Mouse (Mus musculus) inflammation-experienced regulatory T-cells (primary cell): ENCODE results near the gene Xndc1. TPM values are rescaled to one million over a fixed set of nuclear protein-coding genes. Genes with fewer than 3 reads are reported as not detected.

ENCODE experiments used
- polyA plus RNA-seq, 2 experiments: library from polyadenylated mRNA; unstranded; fragments of 100-300 nt; shearing (Covaris generic); gene quantifications; one replicate each; pipeline ENCODE4 v1.2.1; 2017

Xndc1 gene
- polyA plus RNA-seq: 10 to 100 TPM; 21.7 to 32.6 TPM

GRCm38 (mm10) chr7:102065046-102065891, at the start of gene Xndc1, which contains the start of the genes Rnf121 and Xntrpc:
Gene Xndc1 (plus strand): TSS chr7:102065511.
Gene Rnf121 (minus strand): TSS chr7:102065469.
Gene Xntrpc (plus strand): TSS chr7:102065713.

GRCm38 (mm10) chr7:102018590-102018989, 46.7 kb upstream of the Xndc1 start, which contains the start of gene Il18bp:
Gene Il18bp (minus strand): TSS chr7:102018690.

DNA sequence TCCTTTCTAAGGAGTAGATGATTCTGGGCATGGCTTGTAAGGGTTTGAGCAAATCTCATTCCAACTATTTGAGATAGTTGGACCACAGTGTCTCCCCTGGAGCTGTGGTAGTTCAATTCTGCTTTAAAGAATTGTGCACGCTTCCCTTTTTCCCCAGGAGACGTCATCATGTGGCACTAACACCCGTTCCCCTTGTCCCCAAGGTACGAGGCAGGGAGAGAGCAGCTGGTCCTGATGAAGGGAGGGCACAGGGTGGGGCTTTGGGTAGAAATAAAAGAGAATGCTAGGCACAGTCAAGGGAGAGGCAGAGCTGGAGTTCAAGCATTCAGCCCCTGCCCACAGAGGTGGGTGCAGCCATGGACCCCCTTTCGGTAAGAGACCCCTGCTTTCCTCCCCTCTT, 17.5 kb downstream of the Xndc1 start, which contains the start of gene Trpc2:
Gene Trpc2 (plus strand): TSS at position 301 of the 400 bp plus-strand sequence.

DNA sequence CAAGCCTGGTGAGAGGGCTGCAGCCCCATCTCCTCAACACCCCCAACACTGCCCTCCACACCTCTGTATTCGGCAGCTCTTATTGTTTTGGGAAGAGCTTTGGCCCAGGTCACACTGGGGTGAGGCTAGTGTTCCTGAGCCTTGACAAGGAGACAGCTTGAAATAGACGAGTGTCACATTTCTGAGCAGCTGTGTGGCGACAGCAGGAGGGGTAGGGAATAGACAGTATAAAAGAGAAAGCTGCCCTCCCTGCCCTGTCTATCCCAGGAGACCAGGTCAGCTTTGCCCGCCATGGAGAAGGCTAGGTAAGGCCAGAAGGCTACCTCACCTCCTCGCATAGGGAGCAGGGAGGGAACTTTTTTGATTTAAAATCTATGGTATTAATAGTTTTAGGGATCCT, 36.2 kb downstream of the Xndc1 start, which contains the start of gene Art1:
Gene Art1 (plus strand): TSS at position 257 of the 400 bp plus-strand sequence.

GRCm38 (mm10) chr7:102109171-102109570, 43.9 kb downstream of the Xndc1 start, which contains the start of gene Art5:
Gene Art5 (minus strand): TSS chr7:102109489.

DNA sequence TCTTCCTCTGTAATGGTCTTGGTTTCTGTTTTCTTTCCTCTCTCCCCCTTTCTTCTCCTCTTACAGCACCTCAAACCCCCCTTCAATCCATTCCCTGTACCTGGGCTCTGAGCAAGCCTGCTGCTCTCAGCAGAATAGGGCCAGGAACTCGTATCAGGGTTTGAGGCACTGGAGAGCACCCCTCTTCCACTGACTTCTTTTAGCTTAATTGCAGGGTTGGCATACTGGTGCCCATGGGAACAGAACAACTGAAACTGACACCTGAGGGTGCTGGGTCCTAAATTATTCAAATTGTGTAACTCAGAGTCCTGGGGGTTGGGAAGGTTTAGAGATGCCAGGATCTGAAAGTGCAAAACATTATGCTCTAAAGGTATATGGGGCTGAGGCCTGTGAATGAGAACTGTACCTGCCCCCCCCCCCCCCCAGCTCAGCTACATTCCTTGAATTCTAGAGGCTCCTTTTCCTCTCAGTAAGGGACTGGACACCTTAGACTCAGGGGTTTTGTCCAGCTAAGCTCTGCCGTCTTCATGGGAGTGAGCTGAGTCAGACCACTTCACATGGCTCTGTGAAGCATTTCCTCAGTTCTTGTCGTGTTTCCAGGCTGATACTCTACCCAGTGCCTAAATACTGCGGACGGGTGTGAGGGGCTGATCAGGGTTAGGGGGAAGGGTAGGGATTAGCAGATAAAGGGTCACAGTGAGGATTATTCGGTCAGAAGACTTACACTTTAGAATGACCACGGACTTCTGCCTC, 51.4 kb downstream of the Xndc1 start, which contains the start of gene Chrna10:
Gene Chrna10 (minus strand): TSS at position 250 of the 753 bp plus-strand sequence.

Other genes starting within 250 kb of the Xndc1 start
- not detected for gene Phox2a, start 247.2 kb upstream of the Xndc1 start, polyA plus RNA-seq
- gene Inppl1, start 227.3 kb upstream of the Xndc1 start, polyA plus RNA-seq: 10 to 100 TPM in 1 of 2 experiments, 1 to 10 TPM in 1; 9.8 to 13.9 TPM
- not detected for gene Folr2, start 208.3 kb upstream of the Xndc1 start, polyA plus RNA-seq
- 10 to 100 TPM; 32.1 to 42.4 TPM for gene Anapc15, start 201.8 kb upstream of the Xndc1 start, polyA plus RNA-seq
- gene Folr1, start 194.7 kb upstream of the Xndc1 start, polyA plus RNA-seq: 1 to 10 TPM in 1 of 2 experiments, under 1 TPM in 1; 0.60 to 3.7 TPM
- gene Lamtor1, start 159.6 kb upstream of the Xndc1 start, polyA plus RNA-seq: 100 to 1,000 TPM; 113 to 148 TPM
- gene Tomt, start 159.2 kb upstream of the Xndc1 start, polyA plus RNA-seq: under 1 TPM; 0.18 to 0.76 TPM
- gene Lrrc51, start 131.6 kb upstream of the Xndc1 start, polyA plus RNA-seq: 1 to 10 TPM; 1.5 to 5.2 TPM
- 100 to 1,000 TPM; 142 to 171 TPM for gene Numa1, start 131.4 kb upstream of the Xndc1 start, polyA plus RNA-seq
- gene Il18bp, start 46.8 kb upstream of the Xndc1 start, polyA plus RNA-seq: 1 to 10 TPM; 6.1 to 7.1 TPM
- gene Rnf121, start within 50 bp of the Xndc1 start, polyA plus RNA-seq: 10 to 100 TPM; 15.5 to 24.8 TPM
- gene Xntrpc, start 202 bp downstream of the Xndc1 start, polyA plus RNA-seq: 1 to 10 TPM; 1.1 to 1.4 TPM
- gene Trpc2, start 17.6 kb downstream of the Xndc1 start, polyA plus RNA-seq: not detected
- under 1 TPM; 0.24 to 0.78 TPM for gene Art1, start 36.2 kb downstream of the Xndc1 start, polyA plus RNA-seq
- gene Art5, start 44.0 kb downstream of the Xndc1 start, polyA plus RNA-seq: 1 to 10 TPM; 1.3 to 5.0 TPM
- gene Chrna10, start 51.3 kb downstream of the Xndc1 start, polyA plus RNA-seq: under 1 TPM; 0.27 to 0.29 TPM
- gene Nup98, start 144.7 kb downstream of the Xndc1 start, polyA plus RNA-seq: 10 to 100 TPM; 29.5 to 30.4 TPM
- 10 to 100 TPM; 36.9 to 65.3 TPM for gene Pgap2, start 144.7 kb downstream of the Xndc1 start, polyA plus RNA-seq
- gene Rhog, start 190.5 kb downstream of the Xndc1 start, polyA plus RNA-seq: 100 to 1,000 TPM; 237 to 264 TPM
- 10 to 100 TPM; 75.7 to 96.8 TPM for gene Stim1, start 202.3 kb downstream of the Xndc1 start, polyA plus RNA-seq